ENCODE assay signal across 34 mouse cellular contexts in genomic region chr6:115275116-115275815, GRCm38 (mm10). TPM values are rescaled to one million over a fixed set of nuclear protein-coding genes. Genes with fewer than 3 reads are reported as not detected.
A peak's percentile ranks its signal among the peaks of the same experiment; 100 is the strongest.
DNase-seq lines count a peak whose midpoint lies in the region; ATAC-seq and TF ChIP-seq lines count a peak whose summit lies in the region.
"Had no signal": no experiment of that assay in that cellular context is flagged by ENCODE, and none has a peak within 500 bp of the region (broad histone marks: within the 10 kb centered on the region; RNA-seq: fewer than 3 reads in every experiment).

No protein-coding gene starts in this region.

- no peak overlapping the region for H3K4me2 ChIP-seq in lung, embryonic 14.5 days
- H3K4me2 ChIP-seq in midbrain, embryonic 11.5 days, result no peak overlapping the region
- H3K4me2 ChIP-seq in midbrain, embryonic 13.5 days (replicated peaks), result no peak overlapping the region
- H3K4me2 ChIP-seq: embryonic facial prominence, embryonic 13.5 days; forebrain, embryonic 12.5 days; forebrain, embryonic 15.5 days; heart, embryonic 13.5 days; hindbrain, embryonic 12.5 days; hindbrain, embryonic 15.5 days had no signal

- no peaks in the 10 kb centered on the region for H3K9me3 ChIP-seq in lung, embryonic 14.5 days (ENCODE audit: low read depth, low read length)
- no peaks in the 10 kb centered on the region for H3K9me3 ChIP-seq in midbrain, embryonic 11.5 days (ENCODE audit: control insufficient read depth, low read length)
- no peaks in the 10 kb centered on the region for H3K9me3 ChIP-seq in midbrain, embryonic 13.5 days
- H3K9me3 ChIP-seq: embryonic facial prominence, embryonic 10.5 days; embryonic facial prominence, embryonic 13.5 days; forebrain, embryonic 12.5 days; forebrain, embryonic 15.5 days; G1E; heart, embryonic 10.5 days; heart, embryonic 13.5 days; hindbrain, embryonic 12.5 days; hindbrain, embryonic 15.5 days had no signal

- no peaks in the 10 kb centered on the region for H3K36me3 ChIP-seq in lung, embryonic 14.5 days (ENCODE audit: insufficient read depth)
- H3K36me3 ChIP-seq in midbrain, embryonic 11.5 days (ENCODE audit: control insufficient read depth, insufficient read depth, low read length), result no peaks in the 10 kb centered on the region
- no peaks in the 10 kb centered on the region for H3K36me3 ChIP-seq in midbrain, embryonic 13.5 days
- H3K36me3 ChIP-seq: embryonic facial prominence, embryonic 10.5 days; embryonic facial prominence, embryonic 13.5 days; forebrain, embryonic 12.5 days; forebrain, embryonic 15.5 days; G1E; heart, embryonic 10.5 days; heart, embryonic 13.5 days; hindbrain, embryonic 12.5 days had no signal

- peak; percentile 41 for DNase-seq in cerebellum, adult 11-12 months
- DNase-seq in cerebellum, postnatal 4 days (ENCODE audit: low spot score in 2 of 2), result no peak
- peak; percentile 57 for DNase-seq in cerebellum, adult 9-10 months
- DNase-seq in cerebellum, postnatal 36 days, result no peak
- no peak for DNase-seq in lung, embryonic 14.5 days
- DNase-seq in lung, postnatal 4 days, result no peak
- peak; percentile 73 for DNase-seq in midbrain, embryonic 11.5 days (ENCODE audit: low spot score, missing footprints)
- DNase-seq: adrenal gland, adult 2 months; adrenal gland, postnatal 14 days; B cell, adult 2 months; embryo, embryonic 11 days; gastrocnemius, postnatal 25 days; heart, adult 2 months; heart, postnatal 14 days; kidney, adult 2 months had no signal

- H3K4me3 ChIP-seq in lung, embryonic 14.5 days (ENCODE audit: low read depth, low read length), result no peak overlapping the region
- no peak overlapping the region for H3K4me3 ChIP-seq in midbrain, embryonic 11.5 days (ENCODE audit: low read depth, low read length)
- no peak overlapping the region for H3K4me3 ChIP-seq in midbrain, embryonic 13.5 days (replicated peaks)
- H3K4me3 ChIP-seq: embryonic facial prominence, embryonic 10.5 days; embryonic facial prominence, embryonic 13.5 days; erythroblast, embryonic 14.5 days; forebrain, embryonic 12.5 days; forebrain, embryonic 15.5 days; heart, adult 2 months; heart, embryonic 10.5 days; heart, embryonic 13.5 days; hindbrain, embryonic 12.5 days; hindbrain, embryonic 15.5 days had no signal

- ATAC-seq in lung, embryonic 14.5 days (ENCODE audit: insufficient read depth), result no peak
- no peak for ATAC-seq in midbrain, embryonic 11.5 days (ENCODE audit: low FRiP score)
- ATAC-seq in midbrain, embryonic 13.5 days, result no peak
- ATAC-seq: forebrain, embryonic 15.5 days; intestine, postnatal 0 days; Patski had no signal

- WGBS in lung, embryonic 14.5 days, result 75% methylated on average over 10 of the region's 10 CpGs
- 90% methylated on average over 10 of the region's 10 CpGs for WGBS in midbrain, embryonic 11.5 days
- WGBS in midbrain, embryonic 13.5 days, result 92% methylated on average over 10 of the region's 10 CpGs

- peak overlapping the region; percentile 5; the same call in 1 of the 2 replicates for H3K27ac ChIP-seq in lung, embryonic 14.5 days (ENCODE audit: low read depth)
- no peak overlapping the region for H3K27ac ChIP-seq in midbrain, embryonic 11.5 days (ENCODE audit: low read depth, low read length)
- no peak overlapping the region for H3K27ac ChIP-seq in midbrain, embryonic 13.5 days
- H3K27ac ChIP-seq: embryonic facial prominence, embryonic 10.5 days; embryonic facial prominence, embryonic 13.5 days; forebrain, embryonic 12.5 days; forebrain, embryonic 15.5 days; heart, adult 2 months; heart, embryonic 10.5 days; heart, embryonic 13.5 days; hindbrain, embryonic 12.5 days; hindbrain, embryonic 15.5 days had no signal

- no peaks in the 10 kb centered on the region for H3K27me3 ChIP-seq in lung, embryonic 14.5 days (ENCODE audit: insufficient read depth, low read length)
- H3K27me3 ChIP-seq in midbrain, embryonic 11.5 days (ENCODE audit: control insufficient read depth, insufficient read depth, low read length), result no peaks in the 10 kb centered on the region
- H3K27me3 ChIP-seq in midbrain, embryonic 13.5 days, result no peaks in the 10 kb centered on the region
- H3K27me3 ChIP-seq: CH12.LX; forebrain, embryonic 12.5 days; forebrain, embryonic 15.5 days; hindbrain, embryonic 12.5 days; hindbrain, embryonic 15.5 days; Patski had no signal

- peaks cover 5% of the 10 kb centered on the region for H3K4me1 ChIP-seq in lung, embryonic 14.5 days (ENCODE audit: insufficient read depth)
- peaks cover 3% of the 10 kb centered on the region; the same call in 1 of the 2 replicates for H3K4me1 ChIP-seq in midbrain, embryonic 11.5 days (ENCODE audit: control insufficient read depth, insufficient read depth, low read length)
- 0 out of 2 replicates have a peak, but pooled peaks cover 4% of the 10 kb centered on the region for H3K4me1 ChIP-seq in midbrain, embryonic 13.5 days (replicated peaks)
- H3K4me1 ChIP-seq: forebrain, embryonic 15.5 days; hindbrain, embryonic 15.5 days had no signal

- TF ChIP-seq CTCF in lung, embryonic 14.5 days (IDR thresholded peaks at IDR 0.05; ENCODE audit: low read depth), result no peak

- H3K9ac ChIP-seq in lung, embryonic 14.5 days, result no peak overlapping the region
- H3K9ac ChIP-seq in midbrain, embryonic 11.5 days (ENCODE audit: low read length), result no peak overlapping the region
- H3K9ac ChIP-seq in midbrain, embryonic 13.5 days (replicated peaks), result no peak overlapping the region
- H3K9ac ChIP-seq: embryonic facial prominence, embryonic 13.5 days; forebrain, embryonic 12.5 days; forebrain, embryonic 15.5 days; heart, embryonic 13.5 days; hindbrain, embryonic 12.5 days; hindbrain, embryonic 15.5 days had no signal

RNA-seq across cellular contexts. Expression of gene Timp4, which starts 23.3 kb away (rescaled TPM):
- 1.1 and 2.3 TPM in 2 replicates for polyA plus RNA-seq in lung, embryonic 14.5 days (2014; fragmentation: Nextera tagmentation; extraction: Ambion mirVana)
- polyA plus RNA-seq in midbrain, embryonic 11.5 days (2014; fragmentation: Nextera tagmentation; extraction: Ambion mirVana), result 0.05 and 0.06 TPM in 2 replicates
- polyA plus RNA-seq in midbrain, embryonic 13.5 days (2015; fragmentation: Nextera tagmentation; extraction: Ambion mirVana), result 2.9 and 3.3 TPM in 2 replicates
- polyA plus RNA-seq: erythroblast, embryonic 14.5 days; G1E had no signal

RNA-seq across cellular contexts. Expression of gene Gm17482, which starts 48.1 kb away (rescaled TPM):
- polyA plus RNA-seq in lung, embryonic 14.5 days (2014; fragmentation: Nextera tagmentation; extraction: Ambion mirVana), result not detected in 2 replicates
- not detected in 2 replicates for polyA plus RNA-seq in midbrain, embryonic 11.5 days (2014; fragmentation: Nextera tagmentation; extraction: Ambion mirVana)
- not detected in 2 replicates for polyA plus RNA-seq in midbrain, embryonic 13.5 days (2015; fragmentation: Nextera tagmentation; extraction: Ambion mirVana)
- polyA plus RNA-seq: adrenal gland, adult 2 months; brain, embryonic 14.5 days; cortical plate, adult 2 months; embryonic facial prominence, embryonic 10.5 days; embryonic facial prominence, embryonic 13.5 days; erythroblast, embryonic 14.5 days; forebrain, embryonic 12.5 days; forebrain, embryonic 15.5 days; G1E; gonadal fat pad, adult 2 months; heart, adult 2 months; heart, embryonic 10.5 days; heart, embryonic 13.5 days; heart, embryonic 16.5 days; hindbrain, embryonic 12.5 days; hindbrain, embryonic 15.5 days; intestine, embryonic 14.5 days; intestine, postnatal 0 days; kidney, adult 2 months; Patski had no signal

Comparison
In these comparisons a context has a peak if more than half of its experiments do, and no peak if none do; other contexts are left out.
1. DNase-seq: peak in cerebellum, adult 11-12 months (single experiment), cerebellum, adult 9-10 months (single experiment) and midbrain, embryonic 11.5 days (single experiment); none in cerebellum, postnatal 4 days (0 of 2), cerebellum, postnatal 36 days (0 of 2), lung, embryonic 14.5 days (single experiment) and lung, postnatal 4 days (0 of 2).